Mouse (Mus musculus): Measurements from ENCODE around the gene Sf3b4. TPM values are rescaled to one million over a fixed set of nuclear protein-coding genes. Genes with fewer than 3 reads are reported as not detected.
"Not testable (repeated sequence)": the region's sequence is repeated elsewhere in the genome, so short reads cannot be mapped to it uniquely, and the experiment has no call there.

The Sf3b4 gene
- total RNA-seq, 2 experiments from 2014 or later: 50.4 to 51.0 TPM

- DNase-seq (ENCODE audit: low spot score in 2 of 2): no peak
These were observed 47.1 kb downstream of the Sf3b4 start for GRCm38 (mm10) chr3:96219191-96219641.

- peak; percentile 77 to 91 for DNase-seq (ENCODE audit: low spot score in 2 of 2)
These were observed 47.6 kb downstream of the Sf3b4 start, which contains the start of the genes Bola1 and Hist2h2ab for GRCm38 (mm10) chr3:96219661-96220130. TSS of gene Bola1 (minus strand) at chr3:96219709. TSS of gene Hist2h2ab (plus strand) at chr3:96219865.

GRCm38 (mm10) chr3:96220131-96220764 is 48.1 kb downstream of the Sf3b4 start:
- DNase-seq (ENCODE audit: low spot score in 2 of 2): not testable (repeated sequence)

GRCm38 (mm10) chr3:96220765-96221639 is 48.9 kb downstream of the Sf3b4 start, which contains the start of the genes Hist2h2ac and Hist2h2be:
TSS of gene Hist2h2ac (minus strand) at chr3:96220880.
TSS of gene Hist2h2be (plus strand) at chr3:96221119.
- DNase-seq (ENCODE audit: low spot score in 2 of 2): peak; percentile 89 to 94

GRCm38 (mm10) chr3:96221640-96222038 is 49.5 kb downstream of the Sf3b4 start:
- DNase-seq (ENCODE audit: low spot score in 2 of 2): no peak

GRCm38 (mm10) chr3:96222774-96223173 is 50.6 kb downstream of the Sf3b4 start:
- DNase-seq (ENCODE audit: low spot score in 2 of 2): no peak

GRCm38 (mm10) chr3:96225421-96225820 is 53.3 kb downstream of the Sf3b4 start:
- DNase-seq (ENCODE audit: low spot score in 2 of 2): no peak

Small RNAs within 50 kb of the gene (microRNA-seq; reads per million reads assigned to microRNA genes)
- gene Gm44492: 0 reads per million in 2 experiments

Other genes starting within 250 kb of the Sf3b4 start
- 10 to 100 TPM; 88.3 to 89.6 TPM for gene Anp32e, start 243.1 kb upstream of the Sf3b4 start, total RNA-seq (2021)
- gene Plekho1, start 176.3 kb upstream of the Sf3b4 start, total RNA-seq (2021): 10 to 100 TPM; 40.5 to 42.5 TPM
- gene Vps45, start 113.9 kb upstream of the Sf3b4 start, total RNA-seq (2021): 10 to 100 TPM; 43.7 to 45.6 TPM
- 10 to 100 TPM; 40.1 to 40.8 TPM for gene Otud7b, start 67.8 kb upstream of the Sf3b4 start, total RNA-seq (2021)
- 1 to 10 TPM; 4.0 to 6.8 TPM for gene Mtmr11, start 10.3 kb upstream of the Sf3b4 start, total RNA-seq (2021)
- 100 to 1,000 TPM; 359 to 373 TPM for gene Sv2a, start 8.8 kb downstream of the Sf3b4 start, total RNA-seq (2021)
- 10 to 100 TPM; 18.2 to 19.4 TPM for gene Bola1, start 47.4 kb downstream of the Sf3b4 start, total RNA-seq (2021)
- gene Hist2h2ab, start 47.5 kb downstream of the Sf3b4 start, total RNA-seq (2021): 10 to 100 TPM; 10.4 to 10.6 TPM
- gene Hist2h2ac, start 48.5 kb downstream of the Sf3b4 start, total RNA-seq (2021): 10 to 100 TPM; 24.5 to 27.2 TPM
- gene Hist2h2be, start 48.8 kb downstream of the Sf3b4 start, total RNA-seq (2021): 1 to 10 TPM; 8.3 to 9.0 TPM
- gene Hist2h3c2, start 66.8 kb downstream of the Sf3b4 start, total RNA-seq (2021): 10 to 100 TPM in 1 of 2 experiments, 1 to 10 TPM in 1; 7.7 to 11.1 TPM
- 100 to 1,000 TPM; 207 to 216 TPM for gene Hist2h2aa2, start 67.9 kb downstream of the Sf3b4 start, total RNA-seq (2021)
- gene Hist2h2aa1, start 73.2 kb downstream of the Sf3b4 start, total RNA-seq (2021): 10 to 100 TPM in 1 of 2 experiments, 1 to 10 TPM in 1; 8.7 to 12.8 TPM
- gene Hist2h3c1, start 74.4 kb downstream of the Sf3b4 start, total RNA-seq (2021): not detected
- gene Hist2h4, start 91.0 kb downstream of the Sf3b4 start, total RNA-seq (2021): 10 to 100 TPM; 33.3 to 33.7 TPM
- 10 to 100 TPM; 35.3 to 37.8 TPM for gene Hist2h3b, start 96.3 kb downstream of the Sf3b4 start, total RNA-seq (2021)
- 100 to 1,000 TPM; 146 to 147 TPM for gene Hist2h2bb, start 97.4 kb downstream of the Sf3b4 start, total RNA-seq (2021)
- 1 to 10 TPM; 1.9 to 3.8 TPM for gene Fcgr1, start 121.6 kb downstream of the Sf3b4 start, total RNA-seq (2021)